Mouse (Mus musculus): Measurements from ENCODE around the gene Tmem121b. TPM values are rescaled to one million over a fixed set of nuclear protein-coding genes. Genes with fewer than 3 reads are reported as not detected.

Tmem121b gene
- polyA plus RNA-seq, 2 experiments: 0.21 to 0.52 TPM

GRCm38 (mm10) chr6:120480361-120480760 lies 13.2 kb downstream of the Tmem121b start:
- H3K4me1 ChIP-seq (ENCODE audit: control insufficient read depth, insufficient read depth, low read length): no peaks in the 10 kb centered on the region; the same call in 1 of the 2 replicates
- H3K4me3 ChIP-seq (replicated peaks; ENCODE audit: low read length): no peak overlapping the region
- no peak for TF ChIP-seq POLR2A (IDR thresholded peaks at IDR 0.05; ENCODE audit: borderline replicate concordance, extremely low read depth, insufficient read depth, insufficient read length)
- no peaks in the 10 kb centered on the region for H3K9me3 ChIP-seq (ENCODE audit: control insufficient read depth, low read length)
- peaks cover 6% of the 10 kb centered on the region for H3K36me3 ChIP-seq (ENCODE audit: control insufficient read depth, insufficient read depth, low read length)
- no peak overlapping the region for H3K4me2 ChIP-seq (replicated peaks; ENCODE audit: low read depth, low read length, severe bottlenecking)
- no peak overlapping the region for H3K27ac ChIP-seq (replicated peaks; ENCODE audit: low read depth, low read length)
- H3K9ac ChIP-seq (ENCODE audit: low read depth, low read length, severe bottlenecking): no peak overlapping the region
- H3K27me3 ChIP-seq (ENCODE audit: control insufficient read depth, insufficient read depth, low read length): no peaks in the 10 kb centered on the region
- DNase-seq (ENCODE audit: low spot score): no peak
- ATAC-seq (ENCODE audit: low FRiP score, low read depth): no peak
- WGBS: 87% methylated on average over 5 of the region's 5 CpGs

GRCm38 (mm10) chr6:120479302-120479701 lies 14.3 kb downstream of the Tmem121b start:
- Histone ChIP-seq H3K36me3 (ENCODE audit: control insufficient read depth, insufficient read depth, low read length) (peaks cover 6% of the 10 kb centered on the region), H3K27me3 (ENCODE audit: control insufficient read depth, insufficient read depth, low read length) (no peaks in the 10 kb centered on the region), H3K9me3 (ENCODE audit: control insufficient read depth, low read length) (no peaks in the 10 kb centered on the region), H3K27ac (replicated peaks; ENCODE audit: low read depth, low read length) (no peak overlapping the region), H3K4me3 (replicated peaks; ENCODE audit: low read length) (no peak overlapping the region), H3K4me1 (ENCODE audit: control insufficient read depth, insufficient read depth, low read length) (no peaks in the 10 kb centered on the region; the same call in 1 of the 2 replicates), H3K4me2 (replicated peaks; ENCODE audit: low read depth, low read length, severe bottlenecking) (no peak overlapping the region), H3K9ac (ENCODE audit: low read depth, low read length, severe bottlenecking) (no peak overlapping the region)
- WGBS: 74% methylated on average over 2 of the region's 2 CpGs
- DNase-seq (ENCODE audit: low spot score) (no peak), ATAC-seq (ENCODE audit: low FRiP score, low read depth) (no peak)
- no peak for TF ChIP-seq POLR2A (IDR thresholded peaks at IDR 0.05; ENCODE audit: borderline replicate concordance, extremely low read depth, insufficient read depth, insufficient read length)

- no peaks in the 10 kb centered on the region for H3K36me3 ChIP-seq (ENCODE audit: control insufficient read depth, insufficient read depth, low read length)
- no peak for ATAC-seq (ENCODE audit: low FRiP score, low read depth)
- H3K4me3 ChIP-seq (replicated peaks; ENCODE audit: low read length): no peak overlapping the region
- no peak overlapping the region for H3K4me2 ChIP-seq (replicated peaks; ENCODE audit: low read depth, low read length, severe bottlenecking)
- no peak for TF ChIP-seq POLR2A (IDR thresholded peaks at IDR 0.05; ENCODE audit: borderline replicate concordance, extremely low read depth, insufficient read depth, insufficient read length)
- no peak overlapping the region for H3K27ac ChIP-seq (replicated peaks; ENCODE audit: low read depth, low read length)
- DNase-seq (ENCODE audit: low spot score): no peak
- no peaks in the 10 kb centered on the region for H3K4me1 ChIP-seq (ENCODE audit: control insufficient read depth, insufficient read depth, low read length)
- H3K9ac ChIP-seq (ENCODE audit: low read depth, low read length, severe bottlenecking): no peak overlapping the region
- H3K27me3 ChIP-seq (ENCODE audit: control insufficient read depth, insufficient read depth, low read length): no peaks in the 10 kb centered on the region
- H3K9me3 ChIP-seq (ENCODE audit: control insufficient read depth, low read length): no peaks in the 10 kb centered on the region
- WGBS: 64% methylated on average over 8 of the region's 8 CpGs
Observed at GRCm38 (mm10) chr6:120475288-120475687, 18.3 kb downstream of the Tmem121b start.

- Histone ChIP-seq H3K36me3 (ENCODE audit: control insufficient read depth, insufficient read depth, low read length) (no peaks in the 10 kb centered on the region), H3K9ac (ENCODE audit: low read depth, low read length, severe bottlenecking) (no peak overlapping the region), H3K4me3 (replicated peaks; ENCODE audit: low read length) (no peak overlapping the region), H3K4me2 (replicated peaks; ENCODE audit: low read depth, low read length, severe bottlenecking) (no peak overlapping the region), H3K9me3 (ENCODE audit: control insufficient read depth, low read length) (no peaks in the 10 kb centered on the region), H3K27ac (replicated peaks; ENCODE audit: low read depth, low read length) (no peak overlapping the region), H3K27me3 (ENCODE audit: control insufficient read depth, insufficient read depth, low read length) (no peaks in the 10 kb centered on the region), H3K4me1 (ENCODE audit: control insufficient read depth, insufficient read depth, low read length) (no peaks in the 10 kb centered on the region)
- DNase-seq (ENCODE audit: low spot score) (no peak), ATAC-seq (ENCODE audit: low FRiP score, low read depth) (no peak)
- 43% methylated on average over 3 of the region's 5 CpGs for WGBS
- TF ChIP-seq POLR2A (IDR thresholded peaks at IDR 0.05; ENCODE audit: borderline replicate concordance, extremely low read depth, insufficient read depth, insufficient read length): no peak
Observed at GRCm38 (mm10) chr6:120473427-120473826, 20.2 kb downstream of the Tmem121b start.

- Histone ChIP-seq H3K27ac (replicated peaks; ENCODE audit: low read depth, low read length) (no peak overlapping the region), H3K4me2 (replicated peaks; ENCODE audit: low read depth, low read length, severe bottlenecking) (no peak overlapping the region), H3K27me3 (ENCODE audit: control insufficient read depth, insufficient read depth, low read length) (no peaks in the 10 kb centered on the region), H3K36me3 (ENCODE audit: control insufficient read depth, insufficient read depth, low read length) (no peaks in the 10 kb centered on the region), H3K9ac (ENCODE audit: low read depth, low read length, severe bottlenecking) (no peak overlapping the region), H3K9me3 (ENCODE audit: control insufficient read depth, low read length) (no peaks in the 10 kb centered on the region), H3K4me1 (ENCODE audit: control insufficient read depth, insufficient read depth, low read length) (no peaks in the 10 kb centered on the region), H3K4me3 (replicated peaks; ENCODE audit: low read length) (no peak overlapping the region)
- DNase-seq (ENCODE audit: low spot score): no peak
- 30% methylated on average over 8 of the region's 8 CpGs for WGBS
- no peak for TF ChIP-seq POLR2A (IDR thresholded peaks at IDR 0.05; ENCODE audit: borderline replicate concordance, extremely low read depth, insufficient read depth, insufficient read length)
- no peak for ATAC-seq (ENCODE audit: low FRiP score, low read depth)
Observed at GRCm38 (mm10) chr6:120472455-120473140, 21.0 kb downstream of the Tmem121b start.
